Mouse (Mus musculus) frontal cortex, adult 2 months (tissue): ENCODE data around the gene Fam20b. TPM values are rescaled to one million over a fixed set of nuclear protein-coding genes. Genes with fewer than 3 reads are reported as not detected.

Experiments
- DNase-seq, 2 experiments: peaks; one replicate each; pipeline ENCODE4 v3.0.0; 2022; ENCODE audit warnings: low spot score in 1 of 2; ENCODE audit errors: extremely low spot score in 1 of 2
- polyA plus RNA-seq: library from polyadenylated mRNA; depleted of rRNA; stranded (reverse); fragments of >200 nt; gene quantifications from 2 replicates; pipeline ENCODE4 v1.2.3, GENCODE M21; 2012

Gene Fam20b
- polyA plus RNA-seq, 1 experiment: 43.9 TPM

GRCm38 (mm10) chr1:156732996-156733395 is 14.1 kb upstream of the Fam20b start:
- no peak for DNase-seq

GRCm38 (mm10) chr1:156730802-156731201 is 11.9 kb upstream of the Fam20b start:
- DNase-seq: no peak

GRCm38 (mm10) chr1:156727234-156728108 is 8.6 kb upstream of the Fam20b start:
- DNase-seq: no peak

- DNase-seq: no peak
These were observed 3.2 kb upstream of the Fam20b start for GRCm38 (mm10) chr1:156722089-156722488.

GRCm38 (mm10) chr1:156720046-156720445 is 1.2 kb upstream of the Fam20b start:
- DNase-seq: no peak

- no peak for DNase-seq
These were observed 468 bp downstream of the Fam20b start for GRCm38 (mm10) chr1:156718286-156718949.

- no peak for DNase-seq
These were observed 1.1 kb downstream of the Fam20b start for GRCm38 (mm10) chr1:156717751-156718285.

GRCm38 (mm10) chr1:156716681-156717080 is 2.2 kb downstream of the Fam20b start:
- DNase-seq: no peak

GRCm38 (mm10) chr1:156710472-156711098 is 8.3 kb downstream of the Fam20b start:
- no peak for DNase-seq

GRCm38 (mm10) chr1:156708672-156709071 is 10.2 kb downstream of the Fam20b start:
- DNase-seq: no peak

- DNase-seq: no peak
These were observed 13.1 kb downstream of the Fam20b start for GRCm38 (mm10) chr1:156705696-156706285.

- DNase-seq: no peak
These were observed 15.4 kb downstream of the Fam20b start for GRCm38 (mm10) chr1:156703444-156703843.

- no peak for DNase-seq
These were observed 16.7 kb downstream of the Fam20b start for GRCm38 (mm10) chr1:156702151-156702550.

- no peak for DNase-seq
These were observed 32.7 kb downstream of the Fam20b start for GRCm38 (mm10) chr1:156686025-156686661.

GRCm38 (mm10) chr1:156679599-156679998 is 39.3 kb downstream of the Fam20b start:
- no peak for DNase-seq

GRCm38 (mm10) chr1:156677230-156677629 is 41.7 kb downstream of the Fam20b start:
- no peak for DNase-seq

GRCm38 (mm10) chr1:156676596-156676995 is 42.3 kb downstream of the Fam20b start:
- DNase-seq: no peak

- peak in 1 of 2 experiments; percentile 71 for DNase-seq
These were observed 42.7 kb downstream of the Fam20b start for GRCm38 (mm10) chr1:156676171-156676570.

GRCm38 (mm10) chr1:156674195-156675000 is 44.5 kb downstream of the Fam20b start, which contains the start of gene Tor3a:
Tor3a (minus strand) TSS chr1:156674356.
- peak; percentile 49 to 63 for DNase-seq
